Mouse (Mus musculus) adrenal gland, adult (tissue): ENCODE results near the gene Dhx38.
A peak's percentile ranks its signal among the peaks of the same experiment; 100 is the strongest.

Experiments
- DNase-seq, 2 experiments: peaks; one replicate each; pipeline ENCODE4 v3.0.0; 2022 to 2023; ENCODE audit warnings: low spot score in 1 of 2; ENCODE audit not compliant: inconsistent age in 2 of 2

The Dhx38 gene

GRCm38 (mm10) chr8:109565498-109566333 lies at the start of gene Dhx38, which contains the start of gene Txnl4b:
TSS of gene Dhx38 (minus strand) at chr8:109565861.
TSS of gene Txnl4b (plus strand) at chr8:109565892.
- peak; percentile 99 to 100 for DNase-seq

- no peak for DNase-seq
Observed at GRCm38 (mm10) chr8:109614243-109615210, 48.9 kb upstream of the Dhx38 start, which contains the start of gene Pkd1l3. TSS of gene Pkd1l3 (plus strand) at chr8:109614517.

GRCm38 (mm10) chr8:109609153-109609502 lies 43.5 kb upstream of the Dhx38 start:
- peak in 1 of 2 experiments; percentile 33 for DNase-seq

GRCm38 (mm10) chr8:109608271-109609152 lies 42.9 kb upstream of the Dhx38 start, which contains the start of gene Dhodh:
TSS of gene Dhodh (minus strand) at chr8:109608673.
- peak; percentile 97 to 99 for DNase-seq

GRCm38 (mm10) chr8:109607650-109608049 lies 42.0 kb upstream of the Dhx38 start:
- DNase-seq = peak in 1 of 2 experiments; percentile 29

- no peak for DNase-seq
Observed at GRCm38 (mm10) chr8:109606725-109607124, 41.1 kb upstream of the Dhx38 start.

GRCm38 (mm10) chr8:109595854-109596253 lies 30.2 kb upstream of the Dhx38 start:
- DNase-seq = peak; percentile 29 to 74

GRCm38 (mm10) chr8:109593117-109593788 lies 27.6 kb upstream of the Dhx38 start:
- peak in 1 of 2 experiments; percentile 47 for DNase-seq

- no peak for DNase-seq
Observed at GRCm38 (mm10) chr8:109592164-109592563, 26.5 kb upstream of the Dhx38 start.

- no peak for DNase-seq
Observed at GRCm38 (mm10) chr8:109591367-109591766, 25.7 kb upstream of the Dhx38 start.

GRCm38 (mm10) chr8:109590901-109591300 lies 25.2 kb upstream of the Dhx38 start:
- no peak for DNase-seq

- DNase-seq = no peak
Observed at GRCm38 (mm10) chr8:109586972-109587504, 21.4 kb upstream of the Dhx38 start.

GRCm38 (mm10) chr8:109585652-109586051 lies 20.0 kb upstream of the Dhx38 start:
- DNase-seq = no peak

- no peak for DNase-seq
Observed at GRCm38 (mm10) chr8:109584830-109585229, 19.2 kb upstream of the Dhx38 start.

- DNase-seq = no peak
Observed at GRCm38 (mm10) chr8:109584293-109584692, 18.6 kb upstream of the Dhx38 start.

- DNase-seq = peak in 1 of 2 experiments; percentile 61
Observed at GRCm38 (mm10) chr8:109578900-109579301, 13.2 kb upstream of the Dhx38 start, which contains the start of gene Hp. TSS of gene Hp (minus strand) at chr8:109579172.

GRCm38 (mm10) chr8:109576311-109576710 lies 10.7 kb upstream of the Dhx38 start:
- DNase-seq = no peak

- no peak for DNase-seq
Observed at GRCm38 (mm10) chr8:109571139-109571538, 5.5 kb upstream of the Dhx38 start.

- DNase-seq = no peak
Observed at GRCm38 (mm10) chr8:109564766-109565165, 895 bp downstream of the Dhx38 start.
